Mouse (Mus musculus) heart, postnatal 36 days (tissue): ENCODE data around the gene Vegfa. TPM values are rescaled to one million over a fixed set of nuclear protein-coding genes. Genes with fewer than 3 reads are reported as not detected.

Source experiments
- DNase-seq, 2 experiments: peaks; one replicate each; pipeline ENCODE4 v3.0.0; 2021 to 2022
- intact Hi-C: fragments of 180-260 bp; cut with DNase I; formaldehyde crosslinking; loops from one replicate; pipeline ENCODE4 v1.15.1; 2025
- total RNA-seq, 2 experiments: library from RNA; stranded (reverse); gene quantifications; 2 replicates each; pipeline ENCODE4 v1.2.3; 2021

Gene Vegfa
- total RNA-seq, 2 experiments from 2014 or later = 203 to 277 TPM

DNA sequence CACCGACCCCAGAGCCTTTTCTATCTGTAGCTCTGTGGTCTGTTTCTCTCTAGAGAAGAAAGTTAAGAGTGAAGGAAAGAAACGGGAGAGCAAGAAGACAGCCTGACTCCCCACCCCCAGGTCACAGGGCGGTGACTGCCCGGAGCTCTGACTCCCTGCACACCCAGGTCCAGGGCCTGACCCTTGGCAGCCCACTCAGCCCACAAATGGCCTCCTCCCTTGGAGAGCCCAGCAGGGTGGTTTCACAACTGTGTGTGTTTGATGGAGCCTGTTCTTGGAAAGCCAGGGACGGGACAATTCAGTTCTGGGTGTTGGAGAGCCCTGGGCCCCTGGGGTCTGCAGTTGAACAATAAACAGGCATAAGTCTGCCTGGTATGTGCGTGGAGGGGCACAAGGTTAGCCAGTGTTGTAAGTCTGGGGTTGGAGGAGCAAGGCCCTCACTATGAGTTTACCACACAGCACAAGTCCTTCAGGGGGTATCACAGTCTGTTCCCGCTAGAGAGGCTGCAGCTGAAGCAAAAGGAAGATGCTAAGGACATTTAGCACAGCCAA, 21.2 kb upstream of the Vegfa start:
- intact Hi-C loops = no loop called here
- DNase-seq = no peak

DNA sequence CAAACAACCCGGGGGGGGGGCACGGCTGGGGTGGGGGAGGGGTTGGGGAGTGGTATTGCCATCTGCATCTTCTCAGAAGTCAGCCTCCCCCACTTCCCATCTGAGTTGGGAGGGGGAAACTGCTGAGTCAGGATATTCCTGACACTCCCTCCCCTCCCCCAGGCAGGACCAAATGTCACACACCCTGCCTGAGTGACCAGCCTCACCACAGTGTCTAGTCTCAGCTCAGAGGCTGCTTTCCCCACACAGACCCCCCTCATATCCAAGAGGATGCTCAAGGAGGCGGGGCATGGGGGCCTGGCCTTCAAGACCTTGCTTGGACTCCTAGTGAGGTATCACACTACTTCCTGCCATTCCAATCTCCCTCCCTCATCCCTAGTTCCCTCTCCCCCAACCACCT, 20.0 kb upstream of the Vegfa start:
- DNase-seq = no peak
- intact Hi-C loops = no loop called here

DNA sequence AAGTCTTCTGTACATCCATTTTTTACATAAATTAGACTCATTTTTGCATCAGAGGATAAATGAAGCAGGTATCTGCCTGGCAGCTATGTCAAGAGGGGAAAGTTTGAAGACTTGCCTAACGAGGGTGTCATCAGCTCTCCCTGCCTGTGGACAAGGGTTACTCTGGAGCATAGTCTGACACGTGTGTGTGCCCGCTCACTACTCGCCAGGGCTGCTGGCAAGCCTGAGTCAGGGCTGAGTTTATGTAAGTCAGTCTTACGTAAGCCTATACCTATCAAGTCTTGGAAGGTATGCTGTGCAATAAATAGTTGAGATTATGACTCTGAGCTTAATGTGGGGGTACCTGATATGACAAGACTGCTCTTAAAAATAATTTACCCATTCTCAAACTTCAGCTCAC, 19.2 kb upstream of the Vegfa start:
- DNase-seq = no peak

DNA sequence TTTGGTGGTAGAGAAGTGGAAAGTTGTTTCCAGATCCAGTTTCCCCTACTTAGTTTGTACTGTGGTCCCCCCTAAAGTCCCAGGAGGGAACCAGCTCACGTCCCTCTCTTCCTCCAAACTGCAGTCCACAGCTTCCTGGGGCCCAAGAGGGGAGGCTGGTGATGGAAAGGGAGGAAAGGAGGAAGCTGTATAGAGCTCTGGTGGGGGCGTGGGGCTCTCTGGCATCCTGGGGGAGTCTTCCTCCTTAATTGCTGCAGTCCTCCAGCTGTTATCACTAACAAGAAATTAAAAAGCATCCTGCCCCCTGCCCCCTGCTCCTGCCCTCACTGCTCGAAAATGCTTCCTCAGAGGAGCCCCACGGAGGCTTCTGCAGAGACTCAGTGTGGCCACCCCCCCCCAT, 17.4 kb upstream of the Vegfa start:
- intact Hi-C loops = no loop called here

More for the DNA sequence above, 19.2 kb upstream of the Vegfa start:
- intact Hi-C loops = no loop called here

DNA sequence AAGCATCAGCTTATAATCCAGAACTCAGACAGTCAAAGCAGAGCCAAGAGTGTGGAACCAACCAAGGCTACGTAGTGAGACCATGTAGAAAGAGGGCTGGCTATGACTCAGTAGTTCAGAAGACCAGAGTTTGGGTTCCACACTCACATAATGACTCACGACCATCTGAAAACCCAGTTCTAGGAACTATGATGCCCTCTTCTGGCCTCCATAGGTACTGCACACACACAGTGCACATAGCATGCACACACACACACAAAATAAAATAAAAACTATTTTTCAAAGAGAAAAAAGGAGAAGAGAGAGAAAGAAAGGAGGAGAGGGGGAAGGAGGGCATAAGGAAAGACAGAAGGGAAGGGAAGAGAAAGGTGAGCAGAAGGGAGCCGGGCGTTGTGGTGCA, 16.0 kb upstream of the Vegfa start:
- intact Hi-C loops = no loop called here
- no peak for DNase-seq

More for the DNA sequence above, 17.4 kb upstream of the Vegfa start:
- DNase-seq = no peak

DNA sequence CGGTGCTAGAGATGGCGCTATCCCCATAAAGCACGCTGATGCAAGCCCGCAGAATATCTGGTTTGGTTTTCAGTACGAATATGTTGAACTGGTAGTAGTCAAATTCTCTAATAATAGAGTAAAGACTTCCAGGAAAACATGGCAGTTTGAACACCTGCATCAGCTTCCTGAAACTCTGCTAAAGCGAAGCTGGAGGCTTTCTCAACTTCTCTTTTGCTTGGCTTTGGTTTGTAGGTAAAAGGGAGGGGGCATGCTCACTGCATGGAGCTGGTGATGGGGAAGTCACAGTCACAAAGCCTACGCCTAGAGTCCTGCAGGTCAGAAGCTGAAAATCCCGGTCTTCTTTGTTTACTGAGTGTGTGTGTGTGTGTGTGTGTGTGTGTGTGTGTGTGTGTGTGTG, 13.6 kb upstream of the Vegfa start:
- no peak for DNase-seq
- intact Hi-C loops = no loop called here

DNA sequence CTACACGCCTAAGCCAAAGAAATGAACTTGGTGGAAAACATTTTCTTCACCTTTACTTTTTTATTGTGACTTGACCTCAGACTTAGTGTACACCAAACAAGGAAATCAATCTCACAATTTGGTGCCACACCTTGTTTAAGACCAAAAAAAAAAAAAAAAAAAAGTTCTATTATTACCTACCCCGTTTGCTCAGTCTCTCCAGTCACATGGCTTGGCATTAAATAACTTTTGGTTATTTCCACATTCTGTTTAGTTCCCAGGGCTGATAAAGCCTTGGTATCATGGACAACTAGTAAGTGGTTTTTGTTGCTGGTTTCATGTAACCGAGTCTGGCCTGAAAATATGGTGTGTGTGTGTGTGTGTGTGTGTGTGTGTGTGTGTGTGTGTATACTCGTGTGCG, 12.8 kb upstream of the Vegfa start:
- DNase-seq = no peak
- intact Hi-C loops = no loop called here

DNA sequence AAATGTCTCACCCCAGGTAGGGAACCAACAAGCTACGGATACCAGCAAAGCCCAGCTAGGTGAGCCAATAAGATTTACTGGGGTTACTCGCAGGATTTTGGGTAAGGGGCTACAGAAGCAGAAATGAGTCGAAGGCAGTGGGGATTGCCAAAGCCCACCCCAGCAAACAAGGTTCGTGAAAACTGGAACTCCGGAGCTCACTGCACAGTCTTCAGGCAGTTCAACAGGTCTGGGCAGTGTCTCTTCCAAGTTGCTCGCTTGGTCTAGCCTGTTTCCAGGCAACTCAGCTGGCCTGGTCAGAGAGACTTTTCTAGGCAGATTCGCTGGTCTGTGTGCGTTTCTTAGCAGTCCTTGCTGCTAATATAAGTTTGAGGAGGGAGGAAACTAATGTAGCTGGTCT, 10.0 kb upstream of the Vegfa start:
- intact Hi-C loops = no loop called here
- DNase-seq = no peak

DNA sequence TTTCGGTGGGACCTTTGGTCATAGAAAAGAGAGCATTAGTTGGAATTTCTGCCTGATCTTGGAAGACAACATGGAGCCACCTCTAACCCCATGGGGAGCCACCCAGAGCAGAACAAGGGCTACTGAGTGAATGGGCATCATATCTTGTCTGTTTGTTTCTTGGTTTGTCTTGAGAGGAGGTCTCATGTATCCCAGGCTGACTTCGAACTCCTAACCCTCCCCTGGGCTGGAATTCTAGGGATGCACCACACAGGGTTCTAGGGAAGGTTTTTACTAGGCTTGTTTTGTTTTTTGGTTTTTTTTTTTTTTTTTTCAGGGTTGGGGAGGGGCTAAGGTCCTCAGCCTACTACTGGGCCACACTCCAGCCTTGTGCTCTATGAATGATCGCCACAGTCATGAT, 9.5 kb upstream of the Vegfa start:
- no peak for DNase-seq
- intact Hi-C loops = loop anchor here (1.0 kb wide), 1 partner anchor 91 kb away; no protein-coding TSS in a partner anchor

DNA sequence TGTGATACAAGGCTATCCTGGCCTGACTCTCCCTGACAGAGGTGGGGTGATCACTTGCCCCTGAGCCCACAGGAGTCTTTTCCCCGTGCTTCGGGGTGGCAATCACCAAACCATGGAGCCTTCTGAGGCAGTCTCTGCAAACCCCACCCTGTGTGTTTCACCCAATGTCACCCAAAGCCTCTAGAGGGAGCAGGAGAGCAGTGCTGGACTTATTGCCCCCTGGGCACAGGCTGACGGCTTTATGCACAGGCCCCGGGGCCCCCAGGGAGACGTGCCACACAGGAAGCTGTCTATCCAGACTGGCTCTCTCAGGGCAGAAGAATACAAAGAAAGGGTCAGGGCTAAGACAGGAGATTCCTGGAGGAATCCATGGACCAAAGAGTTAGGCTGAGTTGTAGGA, 9.1 kb upstream of the Vegfa start:
- intact Hi-C loops = loop anchor here (1.0 kb wide), 1 partner anchor 91 kb away; no protein-coding TSS in a partner anchor
- no peak for DNase-seq

DNA sequence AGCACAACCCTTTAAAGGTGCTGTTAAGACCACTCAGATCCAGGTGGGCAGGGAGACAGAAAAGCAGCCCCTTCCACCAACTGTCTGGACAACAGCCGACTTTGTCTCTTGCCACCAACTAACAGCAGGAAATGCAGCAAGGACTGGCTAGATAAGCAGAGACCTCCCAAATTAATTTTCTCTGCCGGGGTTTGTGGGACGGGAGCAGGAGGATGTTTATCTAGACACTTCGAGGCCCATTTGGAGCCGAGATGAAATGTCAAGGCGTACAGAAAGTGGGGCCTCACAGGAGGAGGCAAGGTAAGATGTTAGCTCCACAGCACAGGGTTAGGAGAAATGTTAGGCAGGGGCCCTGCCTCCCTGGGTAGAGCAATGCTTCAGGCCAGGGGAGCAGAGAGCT, 8.4 kb upstream of the Vegfa start:
- DNase-seq = no peak
- intact Hi-C loops = no loop called here

DNA sequence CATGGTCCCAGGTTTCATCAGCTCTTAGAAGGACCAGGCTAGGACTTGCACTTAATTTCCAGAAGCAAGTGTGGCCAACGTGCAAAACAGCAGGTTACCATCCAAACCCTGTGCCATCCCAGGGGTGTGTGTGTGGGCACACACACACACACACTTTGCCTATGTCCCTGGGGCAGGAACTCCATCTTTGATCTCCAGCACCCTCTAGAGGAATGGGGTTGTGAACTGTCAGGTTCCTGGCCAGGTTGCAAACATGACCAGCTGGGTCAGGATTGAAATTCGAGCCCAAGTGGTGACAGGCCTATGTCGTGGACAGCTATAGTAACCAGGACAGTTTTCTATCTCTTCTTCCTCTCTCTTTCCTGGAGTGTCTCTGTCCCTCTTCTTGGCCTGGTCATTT, 6.7 kb upstream of the Vegfa start:
- DNase-seq = no peak
- intact Hi-C loops = loop anchor here (10.0 kb wide), 1 partner anchor 454 kb away; no protein-coding TSS in a partner anchor

DNA sequence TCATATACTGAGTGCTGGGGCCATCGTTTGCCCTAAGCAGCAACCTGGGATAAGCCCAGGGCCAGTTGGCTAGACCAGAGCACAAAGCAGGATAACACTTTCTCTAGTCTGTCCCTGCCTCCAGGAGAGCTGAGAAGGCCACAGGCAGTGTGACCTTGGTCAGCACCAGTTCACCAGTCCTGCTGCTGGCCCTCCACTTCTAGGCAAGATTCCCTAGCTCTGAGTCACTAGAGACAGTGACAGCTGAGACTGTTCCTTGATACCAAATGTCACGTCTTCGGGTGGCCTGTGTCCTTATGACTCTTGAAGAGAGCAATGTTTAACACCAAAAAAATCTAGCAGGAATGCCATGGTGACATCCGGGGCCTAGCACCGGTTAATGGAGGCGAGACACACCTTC, 4.2 kb upstream of the Vegfa start:
- intact Hi-C loops = loop anchor here (10.0 kb wide), 1 partner anchor 452 kb away; no protein-coding TSS in a partner anchor
- DNase-seq = no peak

DNA sequence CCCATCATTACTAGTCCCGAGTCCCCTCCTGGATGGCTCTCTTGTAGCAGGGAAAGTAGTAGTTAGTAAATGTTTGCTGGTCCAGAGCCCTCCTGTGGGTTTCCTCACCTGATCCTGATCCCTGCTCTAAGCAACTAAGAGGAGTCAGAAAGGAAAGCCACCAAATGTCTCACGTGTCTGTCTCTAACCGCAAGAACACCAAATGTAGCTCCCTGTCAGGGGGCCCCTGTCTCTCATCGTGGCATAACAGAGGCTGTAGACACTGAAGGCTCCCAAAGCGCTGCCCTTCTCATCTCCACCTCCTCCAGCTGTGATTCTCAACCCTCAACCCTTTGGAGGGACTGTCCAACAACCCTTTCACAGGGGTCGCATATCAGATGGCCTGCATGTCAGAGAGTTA, 1.9 kb upstream of the Vegfa start:
- intact Hi-C loops = loop anchor here (5.0 to 10.0 kb wide), 3 partner anchors 77 to 449 kb away; no protein-coding TSS in a partner anchor
- no peak for DNase-seq

DNA sequence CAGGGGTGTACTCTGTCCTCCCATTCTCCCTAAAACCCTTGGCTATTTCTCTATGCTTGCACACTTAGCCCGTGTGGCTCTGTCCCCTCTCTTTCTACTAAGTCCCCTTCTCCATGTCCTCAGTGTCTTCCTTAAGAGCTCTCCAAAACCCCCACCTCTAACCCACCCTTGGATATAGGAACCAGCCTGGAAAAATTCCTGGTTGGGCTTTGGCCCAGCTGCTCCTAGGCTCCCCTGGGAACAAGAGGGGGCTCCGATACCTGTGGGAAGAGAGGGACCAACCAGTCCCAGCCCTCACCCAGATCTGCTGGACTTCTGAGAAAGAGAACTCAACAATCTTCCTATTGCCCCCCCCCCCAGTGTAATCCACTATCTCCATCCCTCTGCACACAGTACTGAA, 1.4 kb upstream of the Vegfa start:
- intact Hi-C loops = loop anchor here (2.0 to 10.0 kb wide), 4 partner anchors 76 to 449 kb away; no protein-coding TSS in a partner anchor
- no peak for DNase-seq

DNA sequence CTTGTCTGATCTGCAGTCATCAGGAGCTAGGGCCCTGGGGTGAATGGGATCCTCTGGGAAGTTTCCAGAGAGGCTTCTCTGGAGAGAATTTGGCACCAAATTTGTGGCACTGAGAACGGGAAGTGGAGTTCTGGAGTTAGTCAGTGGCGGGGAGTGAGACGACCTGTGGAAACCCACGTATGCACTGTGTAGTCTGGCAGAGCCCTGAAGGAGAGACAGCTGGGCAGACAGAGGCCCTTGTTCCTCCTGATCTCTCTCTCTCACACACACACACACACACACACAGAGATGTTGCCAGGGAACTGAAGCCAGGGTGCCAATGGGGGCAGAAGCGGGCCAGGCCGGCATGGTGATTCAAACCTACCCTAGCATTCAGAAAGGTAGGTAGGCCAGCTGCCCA, 953 bp upstream of the Vegfa start:
- no peak for DNase-seq
- intact Hi-C loops = loop anchor here (2.0 to 10.0 kb wide), 4 partner anchors 76 to 448 kb away; no protein-coding TSS in a partner anchor

DNA sequence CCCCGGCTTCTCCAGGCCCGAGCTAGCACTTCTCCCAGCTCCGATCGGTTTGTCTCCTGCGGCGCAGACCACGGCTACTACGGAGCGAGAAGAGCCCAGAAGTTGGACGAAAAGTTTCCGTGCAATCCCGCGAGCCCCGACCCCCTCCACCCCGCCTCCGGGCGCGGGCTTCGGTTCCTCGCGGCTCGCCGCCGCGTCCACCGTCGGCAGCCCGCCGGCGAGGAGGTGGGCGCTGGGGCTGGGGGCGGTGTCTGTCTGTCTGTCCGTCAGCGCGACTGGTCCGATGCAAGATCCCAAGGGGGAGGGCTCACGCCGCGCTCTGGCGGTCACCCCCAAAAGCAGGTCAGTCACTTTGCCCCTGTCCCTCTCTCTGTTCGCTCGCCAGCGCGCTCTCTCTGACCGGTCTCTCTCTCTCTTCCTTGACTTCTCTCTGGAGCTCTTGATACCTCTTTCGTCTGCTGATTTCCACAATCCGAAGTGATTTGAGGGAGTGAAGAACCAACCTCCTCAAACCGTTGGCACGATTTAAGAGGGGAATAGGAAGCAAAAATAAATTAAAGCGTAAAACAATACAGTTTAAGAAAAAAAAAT, 453 bp downstream of the Vegfa start:
- peak; percentile 63 to 76 for DNase-seq
- intact Hi-C loops = loop anchor here (1.0 to 10.0 kb wide), 7 partner anchors 74 to 447 kb away; no protein-coding TSS in a partner anchor

DNA sequence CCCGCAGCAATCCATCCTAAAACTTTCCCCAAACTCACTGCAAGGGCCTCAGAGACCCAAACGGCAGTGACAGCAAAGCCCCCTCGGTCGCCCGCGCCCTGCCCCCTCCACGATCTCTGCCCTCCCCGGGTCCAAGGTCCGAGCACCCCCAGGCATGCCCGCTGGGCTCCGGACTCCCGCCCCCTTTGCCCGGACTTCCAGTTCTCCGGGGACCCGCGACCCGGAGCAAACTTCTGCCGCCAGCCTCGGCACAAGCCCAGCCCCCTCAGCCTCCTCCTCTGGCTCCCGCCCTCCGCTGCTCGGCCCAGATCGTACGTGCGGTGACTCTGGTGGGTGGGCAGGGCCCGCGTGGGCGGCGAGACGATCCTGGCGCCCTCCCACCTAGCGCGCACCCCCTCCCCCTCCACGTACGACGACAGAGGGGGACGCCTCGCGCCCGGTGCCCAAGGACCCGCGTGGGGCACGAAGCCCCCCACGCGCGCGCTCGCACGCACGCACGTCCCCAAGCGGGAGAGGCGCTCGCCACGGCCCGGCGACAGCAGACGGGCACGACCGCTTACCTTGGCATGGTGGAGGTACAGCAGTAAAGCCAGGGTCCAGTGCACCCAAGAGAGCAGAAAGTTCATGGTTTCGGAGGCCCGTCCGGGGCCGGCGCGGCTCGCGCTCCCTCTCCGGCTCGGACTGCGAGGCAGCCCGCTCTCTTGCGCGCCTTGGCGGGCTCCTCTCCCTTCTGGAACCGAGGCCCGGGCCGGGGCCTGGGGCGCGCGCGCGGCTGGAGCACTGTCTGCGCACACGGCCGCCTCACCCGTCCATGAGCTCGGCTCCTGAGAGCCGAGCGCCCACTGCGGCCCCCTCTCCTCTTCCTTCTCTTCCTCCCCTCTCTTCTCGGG, 1.2 kb downstream of the Vegfa start:
- intact Hi-C loops = loop anchor here (5.0 to 10.0 kb wide), 3 partner anchors 74 to 446 kb away; no protein-coding TSS in a partner anchor
- peak; percentile 69 to 77 for DNase-seq

DNA sequence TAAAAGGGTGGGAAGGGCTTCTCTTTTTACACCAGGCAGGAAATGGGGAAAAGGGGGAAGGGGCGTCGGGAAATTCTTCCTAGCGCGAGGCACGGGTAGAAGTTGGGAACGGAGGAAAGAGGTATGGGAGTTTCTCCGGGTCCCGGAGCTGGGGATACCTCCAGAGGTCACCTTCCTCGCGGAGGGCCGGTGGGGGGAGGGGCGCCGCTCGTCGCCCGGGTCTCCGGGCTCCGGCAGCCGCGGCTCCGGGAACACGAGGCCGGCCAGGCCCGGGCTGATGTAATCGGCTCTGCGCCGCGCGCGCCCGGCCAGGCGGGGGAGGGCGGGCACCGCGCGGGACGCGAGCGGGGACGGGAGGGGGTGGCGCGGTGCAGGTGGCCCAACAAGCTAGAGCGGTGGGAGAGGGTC, 1.8 kb downstream of the Vegfa start:
- DNase-seq = peak; percentile 60 to 71
- intact Hi-C loops = loop anchor here (5.0 to 10.0 kb wide), 3 partner anchors 73 to 446 kb away; no protein-coding TSS in a partner anchor

DNA sequence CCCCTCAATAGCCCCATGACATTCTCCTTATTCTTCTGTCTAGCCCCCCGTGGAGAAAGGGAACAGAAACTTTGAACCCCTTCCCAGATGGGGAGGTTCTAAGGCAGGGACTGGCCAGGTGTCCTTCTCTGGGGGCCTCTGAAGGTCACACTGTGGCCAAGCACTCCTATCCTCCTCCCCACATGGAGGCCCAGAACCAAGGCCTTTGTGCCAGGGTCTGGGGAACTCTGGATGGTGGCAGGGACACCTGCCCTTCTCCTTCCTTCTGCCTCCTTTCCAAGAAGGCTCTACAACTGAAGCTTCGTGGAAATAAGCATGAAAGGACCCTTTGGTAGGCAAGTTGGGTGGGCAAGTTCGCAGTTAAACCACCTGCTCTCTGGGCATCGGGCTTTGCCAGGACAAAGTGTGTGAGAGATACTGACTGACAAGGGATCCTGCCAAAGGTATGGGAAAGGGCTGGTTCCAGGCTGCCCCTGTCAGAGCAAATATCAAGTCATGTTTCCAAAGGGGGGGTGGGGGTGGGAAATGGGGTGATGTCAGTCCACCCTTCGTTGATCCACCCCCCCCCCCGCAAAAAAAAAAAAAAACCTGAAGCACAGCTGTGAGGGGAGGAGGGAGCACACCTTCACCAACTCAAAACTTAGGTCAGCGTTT, 2.5 kb downstream of the Vegfa start:
- no peak for DNase-seq
- intact Hi-C loops = loop anchor here (5.0 to 10.0 kb wide), 3 partner anchors 72 to 445 kb away; no protein-coding TSS in a partner anchor
